Mouse (Mus musculus) mesoderm, embryonic 11.5 days (tissue): Measurements from ENCODE around the gene Mbd3l2.
"Not testable (repeated sequence)": the region's sequence is repeated elsewhere in the genome, so short reads cannot be mapped to it uniquely, and the experiment has no call there.

ENCODE experiments used
- DNase-seq: peaks from one replicate; pipeline ENCODE4 v3.0.0-alpha.2; 2012; ENCODE audit warnings: low read depth, low spot score

Gene Mbd3l2

DNA sequence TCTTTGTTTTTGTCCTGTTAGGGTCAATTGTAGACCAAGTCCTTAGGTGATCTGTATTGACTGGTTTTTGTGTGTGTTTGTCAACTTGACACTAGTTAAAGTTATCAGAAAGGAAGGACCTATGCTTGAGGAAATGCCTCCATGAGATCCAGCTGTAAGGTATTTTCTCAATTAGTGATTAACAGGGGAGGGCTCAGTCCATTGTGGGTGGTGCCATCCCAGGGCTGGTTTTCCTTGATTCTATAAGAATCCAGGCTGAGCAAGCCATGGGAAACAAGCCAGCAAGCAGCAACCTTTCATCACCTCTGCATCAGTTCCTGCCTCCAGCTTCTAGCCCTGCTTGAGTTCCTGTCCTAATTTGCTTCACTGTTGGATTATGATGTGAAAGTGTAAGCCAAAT, at the start of gene Mbd3l2:
TSS of gene Mbd3l2 (plus strand) at position 301 of the 400 bp plus-strand sequence.
- no peak for DNase-seq

DNA sequence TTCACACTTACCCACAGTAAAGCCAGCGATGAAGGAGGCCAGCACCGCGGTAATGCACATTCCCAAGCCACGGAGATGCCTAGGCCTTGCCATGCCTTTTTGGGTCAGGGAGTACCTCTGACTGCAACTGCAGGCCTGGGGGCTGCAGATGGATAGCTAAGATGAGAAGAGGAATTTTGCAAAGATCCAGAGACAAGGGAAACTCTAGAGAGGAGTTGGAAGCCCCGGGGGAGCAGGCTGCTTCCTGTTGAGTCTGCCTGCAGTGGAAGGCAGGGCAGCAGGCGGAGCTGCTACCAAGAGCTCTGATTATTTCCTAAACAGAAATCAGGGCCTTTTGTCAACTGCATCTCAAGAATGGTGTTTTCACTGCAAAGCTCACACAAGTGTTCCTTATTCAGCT, 44.7 kb upstream of the Mbd3l2 start:
- DNase-seq: no peak

DNA sequence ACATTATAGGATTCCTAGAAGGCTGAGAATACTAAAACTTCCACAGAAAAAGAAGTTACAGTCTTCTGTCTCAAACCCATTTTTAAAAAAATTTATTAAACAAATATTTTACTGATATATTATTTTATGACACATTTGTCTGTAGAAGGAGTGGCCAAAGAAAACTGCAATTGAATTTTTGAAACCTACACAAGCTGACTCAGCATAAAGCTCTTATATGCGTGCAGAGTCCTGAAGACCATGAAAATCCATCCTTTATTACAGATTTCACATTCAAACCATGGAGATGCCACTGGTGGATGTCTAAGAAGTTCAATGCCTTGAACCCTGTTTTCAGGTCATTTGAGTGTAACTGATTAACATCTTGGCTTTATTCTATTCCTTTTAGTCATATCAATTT, 30.8 kb upstream of the Mbd3l2 start:
- DNase-seq: no peak

DNA sequence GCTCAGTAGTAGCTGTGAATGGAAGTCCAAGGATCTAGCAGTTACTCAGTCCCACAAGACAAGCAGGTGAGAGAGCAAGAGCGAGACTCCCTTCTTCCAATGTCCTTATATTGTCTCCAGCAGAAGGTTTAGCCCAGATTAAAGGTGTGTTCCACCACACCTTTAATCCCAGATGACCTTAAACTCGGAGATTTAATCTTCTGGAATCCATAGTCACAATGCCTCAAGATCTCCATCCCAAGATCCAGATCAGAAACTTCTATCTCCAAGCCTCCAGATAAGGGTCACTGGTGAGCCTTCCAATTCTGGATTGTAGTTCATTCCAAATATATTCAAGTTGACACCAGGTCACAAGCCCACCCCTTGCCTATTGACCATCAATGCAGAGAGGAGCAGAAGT, 27.6 kb upstream of the Mbd3l2 start, which contains the start of gene Naalad2:
TSS of gene Naalad2 (minus strand) at position 101 of the 400 bp plus-strand sequence.
- DNase-seq: not testable (repeated sequence)

DNA sequence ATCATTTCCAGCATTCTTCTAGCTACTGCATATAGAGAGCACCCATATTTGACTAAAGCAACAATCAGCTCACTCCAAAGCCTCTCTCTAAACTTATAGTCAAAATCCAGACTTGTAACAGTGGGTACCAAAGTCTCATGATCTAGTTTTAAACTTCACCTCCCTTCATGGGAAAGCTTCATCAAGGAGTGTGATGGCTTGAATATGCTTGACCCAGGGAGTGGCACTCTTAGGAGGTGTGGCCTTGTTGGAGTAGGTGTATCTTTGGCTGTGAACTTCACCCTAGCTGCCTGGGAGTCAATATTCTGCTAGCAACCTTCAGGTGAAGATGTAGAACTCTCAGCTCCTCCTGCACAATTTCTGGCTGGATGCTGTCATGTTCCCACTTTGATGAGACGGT, 26.3 kb upstream of the Mbd3l2 start, which contains the start of gene Ubtfl1:
TSS of gene Ubtfl1 (plus strand) at position 301 of the 400 bp plus-strand sequence.
- no peak for DNase-seq

DNA sequence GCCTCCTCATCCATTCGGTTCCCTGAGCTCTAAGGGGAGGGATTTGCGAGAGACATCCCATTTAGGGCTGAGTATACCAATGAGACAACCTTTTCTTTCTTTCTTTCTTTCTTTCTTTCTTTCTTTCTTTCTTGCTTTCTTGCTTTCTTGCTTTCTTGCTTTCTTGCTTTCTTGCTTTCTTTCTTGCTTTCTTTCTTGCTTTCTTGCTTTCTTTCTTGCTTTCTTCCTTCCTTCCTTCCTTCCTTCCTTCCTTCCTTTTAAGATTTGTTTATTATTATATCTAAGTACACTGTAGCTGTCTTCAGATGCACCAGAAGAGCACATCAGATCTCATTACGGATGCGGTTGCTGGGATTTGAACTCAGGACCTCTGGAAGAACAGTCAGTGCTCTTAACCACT, 18.1 kb upstream of the Mbd3l2 start:
- not testable (repeated sequence) for DNase-seq

DNA sequence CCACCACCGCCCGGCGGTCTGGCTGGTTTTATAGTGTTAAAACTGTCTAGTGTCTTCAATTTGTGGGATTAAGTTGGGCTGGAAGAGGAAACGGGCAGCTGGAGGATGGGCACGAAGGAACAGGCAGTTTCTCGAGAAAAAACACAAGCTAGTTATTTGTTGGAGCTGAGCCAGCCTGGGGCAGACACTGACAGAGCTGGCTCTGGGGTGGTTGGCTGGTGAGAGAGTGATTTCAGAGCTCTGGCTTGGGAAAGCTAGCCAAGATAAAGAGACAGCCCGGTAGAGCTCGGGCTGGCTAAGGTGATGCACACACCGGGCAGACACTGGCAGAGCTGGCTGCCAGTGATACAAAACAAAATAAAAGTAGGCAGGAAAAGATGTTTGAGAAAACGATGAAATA, 1.2 kb downstream of the Mbd3l2 start:
- DNase-seq: no peak

DNA sequence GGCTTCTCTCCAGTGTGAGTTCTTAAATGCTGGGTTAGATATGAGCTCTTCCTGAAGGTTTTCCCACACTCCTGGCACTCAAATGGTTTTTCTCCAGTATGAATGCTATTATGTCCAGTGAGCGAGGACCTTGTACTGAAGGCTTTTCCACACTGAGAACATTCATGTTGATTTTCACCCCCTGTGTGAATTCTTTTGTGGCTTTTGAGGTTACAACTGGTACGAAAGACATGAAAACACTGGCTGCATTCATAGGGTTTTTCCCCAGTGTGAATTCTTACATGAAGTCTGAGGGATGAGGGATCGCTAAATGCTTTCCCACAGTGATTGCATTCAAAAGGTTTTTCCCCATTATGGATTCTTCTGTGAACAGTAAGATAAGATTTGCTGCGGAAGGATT, 26.1 kb downstream of the Mbd3l2 start:
- DNase-seq: no peak

DNA sequence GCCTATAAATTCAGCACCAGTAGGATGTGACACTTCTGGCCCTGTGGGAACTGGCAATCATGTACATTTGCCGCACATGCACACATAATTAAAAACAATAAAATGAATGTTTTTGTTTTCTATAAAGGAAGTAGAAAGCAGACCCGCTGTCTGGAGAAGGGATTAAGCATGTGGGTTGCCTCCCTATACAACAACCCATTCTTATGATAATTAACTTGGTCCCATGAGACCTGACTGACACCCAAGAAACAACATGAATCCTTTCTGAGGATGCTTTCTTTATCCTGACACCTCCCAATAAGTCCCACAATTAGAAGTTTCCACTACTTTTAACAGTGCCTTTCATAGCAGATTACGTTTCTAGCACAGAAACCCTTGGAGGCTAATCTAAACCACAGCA, 36.9 kb downstream of the Mbd3l2 start:
- no peak for DNase-seq

DNA sequence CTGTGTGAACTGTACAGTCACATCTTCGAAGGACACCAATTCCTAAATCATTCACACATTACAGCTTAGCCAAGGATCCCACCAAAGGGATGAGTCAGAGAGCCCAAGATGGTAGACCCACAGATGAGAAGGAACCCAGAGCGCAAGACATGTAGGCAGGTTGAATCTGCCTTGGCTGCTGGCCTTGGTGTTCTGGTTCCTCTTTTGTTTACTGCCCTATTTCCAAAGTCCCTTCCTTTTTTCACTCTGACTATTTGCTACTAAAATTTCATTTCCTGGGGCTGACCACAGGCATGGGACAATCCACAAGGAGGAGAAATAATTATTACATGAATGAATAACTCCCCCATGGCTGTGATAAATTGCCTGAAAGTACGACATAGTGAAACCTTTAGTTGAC, 37.6 kb downstream of the Mbd3l2 start:
- DNase-seq: no peak

DNA sequence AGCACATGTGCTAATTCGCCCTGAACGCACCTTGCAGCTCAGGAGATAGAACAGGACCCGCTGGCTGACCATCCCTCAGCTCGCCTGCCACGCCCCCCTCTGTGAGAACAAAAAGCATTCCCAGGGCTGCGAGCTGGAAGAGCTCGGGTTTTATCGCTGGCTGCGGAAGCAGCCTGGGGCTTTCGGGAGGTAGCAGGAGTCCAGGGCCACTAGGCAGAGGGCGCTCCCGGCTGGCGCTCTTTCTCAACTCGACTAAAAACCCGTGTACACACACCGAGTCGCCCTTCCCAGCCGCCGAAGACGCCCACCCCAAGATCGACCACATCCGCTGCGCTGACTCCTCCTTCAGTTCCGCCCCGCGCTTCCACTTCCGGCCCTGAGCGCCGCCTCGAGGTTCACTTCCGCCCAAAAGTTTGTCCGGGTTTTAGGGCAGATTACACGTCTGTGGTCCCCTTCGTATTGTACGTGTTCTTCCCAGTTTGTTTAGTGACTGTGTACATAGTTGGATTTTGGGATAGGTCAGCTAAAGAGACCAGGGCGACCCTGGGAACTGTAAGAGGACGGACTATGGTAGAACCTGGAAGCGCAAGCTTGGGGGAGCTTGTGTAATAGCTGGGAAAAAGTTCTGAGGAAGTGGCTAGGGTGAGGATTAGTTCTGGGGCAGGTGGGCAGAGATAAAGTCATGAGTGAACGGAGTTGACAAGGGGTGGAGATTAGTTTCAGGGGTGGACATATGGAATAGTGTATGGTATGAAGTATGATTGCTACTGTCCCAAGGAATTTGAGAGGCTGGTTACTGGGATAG, 43.1 kb downstream of the Mbd3l2 start:
- peak; percentile 87 for DNase-seq

DNA sequence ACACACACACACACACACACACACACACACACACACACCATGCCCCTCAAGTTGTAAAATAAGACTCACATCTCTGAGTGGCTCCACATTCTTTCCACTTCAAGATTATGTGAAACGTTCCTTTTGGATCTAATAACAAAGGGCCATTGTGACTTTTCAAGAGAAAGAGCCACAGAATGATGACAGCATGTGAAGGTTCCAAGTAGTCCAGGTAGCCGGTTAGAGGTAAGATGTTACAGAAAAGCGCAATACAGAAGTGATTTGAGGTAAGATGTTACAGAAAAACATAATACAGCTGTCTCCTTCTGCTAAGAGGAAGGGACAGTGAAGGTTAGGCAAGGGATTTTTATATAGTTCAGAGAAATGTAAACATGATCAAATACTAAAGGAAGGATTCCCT, 47.7 kb downstream of the Mbd3l2 start, which contains the start of the genes Zfp558 and Mbd3l1:
TSS of gene Zfp558 (minus strand) at position 101 of the 400 bp plus-strand sequence.
TSS of gene Mbd3l1 (plus strand) at position 192 of the 400 bp plus-strand sequence.
- no peak for DNase-seq
